Mouse (Mus musculus) liver, postnatal 0 days (tissue): ENCODE measurements around the gene Tnk2. TPM values are rescaled to one million over a fixed set of nuclear protein-coding genes. Genes with fewer than 3 reads are reported as not detected.
A peak's percentile ranks its signal among the peaks of the same experiment; 100 is the strongest.

Experiments used
- ATAC-seq: fragments of 200-750 bp; cut with Nextera tagmentation; 2 replicates; pipeline ENCODE4 v1.8.0; 2017; ENCODE audit warnings: mild to moderate bottlenecking, moderate library complexity
- DNase-seq: peaks from one replicate; pipeline ENCODE4 v3.0.0-alpha.2; 2016
- H3K27ac ChIP-seq: fragments of 300-500 bp; sonication (generic); 2 replicates; pipeline ENCODE4 v1.5.1; 2014; ENCODE audit warnings: antibody characterized with exemption, moderate library complexity, mild to moderate bottlenecking, low read depth
- H3K27me3 ChIP-seq: fragments of 300-500 bp; sonication (generic); 2 replicates; pipeline ENCODE4 v1.6.1; 2014; ENCODE audit warnings: low read length, control low read depth, mixed read lengths; ENCODE audit not compliant: insufficient read depth
- H3K36me3 ChIP-seq: fragments of 300-500 bp; sonication (generic); replicated peaks from 2 replicates; pipeline ENCODE4 v1.6.1; 2014; ENCODE audit warnings: mild to moderate bottlenecking, control low read depth, low read length, moderate library complexity, mixed read lengths; ENCODE audit not compliant: insufficient read depth
- H3K4me1 ChIP-seq: fragments of 300-500 bp; sonication (generic); 2 replicates; pipeline ENCODE4 v1.6.1; 2014; ENCODE audit warnings: antibody characterized with exemption, mild to moderate bottlenecking, control low read depth; ENCODE audit not compliant: insufficient read depth
- H3K4me2 ChIP-seq: fragments of 300-500 bp; sonication (generic); 2 replicates; pipeline ENCODE4 v1.6.1; 2014; ENCODE audit warnings: low read depth, mild to moderate bottlenecking, low read length, moderate library complexity, mixed read lengths
- H3K4me3 ChIP-seq: fragments of 300-500 bp; sonication (generic); 2 replicates; pipeline ENCODE4 v1.5.1; 2014; ENCODE audit warnings: low read depth, low read length
- H3K9ac ChIP-seq: fragments of 300-500 bp; sonication (generic); replicated peaks from 2 replicates; pipeline ENCODE4 v1.6.1; 2014; ENCODE audit warnings: mild to moderate bottlenecking, moderate library complexity
- H3K9me3 ChIP-seq: fragments of 300-500 bp; sonication (generic); 2 replicates; pipeline ENCODE4 v1.6.1; 2016; ENCODE audit warnings: mild to moderate bottlenecking, control low read depth, low read length, mixed read lengths
- CTCF ChIP-seq: sonication (generic); IDR thresholded peaks from 2 replicates; pipeline ENCODE4 v1.5.1; 2016; ENCODE audit warnings: antibody characterized with exemption, low read depth
- EP300 ChIP-seq: IDR thresholded peaks from 2 replicates; pipeline ENCODE4 v1.6.1; 2016; ENCODE audit warnings: antibody characterized with exemption, low read depth, mild to moderate bottlenecking
- WGBS: fragments of 180-500 bp; shearing (Covaris S2); extraction: QIAGEN DNeasy Blood & Tissue Kit; methylation state at CpG from one replicate; pipeline ENCODE4 v1.1.7; 2014; ENCODE audit not compliant: insufficient replicate concordance; 5-methylcytosine and 5-hydroxymethylcytosine counted together
- polyA plus RNA-seq: library from polyadenylated mRNA; unstranded; fragments of >200 nt; fragmentation: Nextera tagmentation; extraction: Ambion mirVana; gene quantifications from 2 replicates; pipeline ENCODE4 v1.2.1, GENCODE M21; 2015

The Tnk2 gene
- polyA plus RNA-seq, 1 experiment from 2014 or later: 3.5 TPM

- 22% methylated on average over 5 of the region's 5 CpGs for WGBS
Observed at GRCm38 (mm10) chr16:32682194-32682593, 38.5 kb downstream of the Tnk2 start.

DNA sequence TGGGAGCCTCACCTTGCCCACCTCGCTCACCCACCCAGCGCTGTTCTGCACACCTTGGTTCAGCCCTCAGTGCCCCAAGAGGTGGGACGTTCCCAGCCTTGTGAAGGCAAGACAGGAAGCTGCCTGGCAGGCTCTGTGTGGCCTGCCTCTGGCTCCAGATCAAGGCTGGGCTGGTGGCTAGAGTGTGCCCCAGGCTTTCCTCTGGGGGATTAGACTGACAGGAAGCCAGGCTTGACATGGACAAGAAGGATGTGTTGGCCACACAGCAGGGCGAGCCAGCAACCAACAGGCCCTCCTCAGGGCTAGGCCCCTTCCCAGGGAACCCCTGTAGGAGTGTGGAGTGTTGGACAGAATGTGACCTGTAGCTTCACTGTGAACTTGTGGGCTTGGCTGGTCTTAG, 39.2 kb downstream of the Tnk2 start:
- no peak overlapping the region for H3K27ac ChIP-seq
- ATAC-seq: no peak
- 56% methylated on average over 4 of the region's 4 CpGs for WGBS
- peaks cover 20% of the 10 kb centered on the region for H3K36me3 ChIP-seq
- no peaks in the 10 kb centered on the region for H3K9me3 ChIP-seq
- H3K27me3 ChIP-seq: no peaks in the 10 kb centered on the region
- TF ChIP-seq CTCF (no peak), EP300 (no peak)
- peak; percentile 22 for DNase-seq
- no peak overlapping the region for H3K4me3 ChIP-seq
- no peak overlapping the region for H3K4me2 ChIP-seq
- peaks cover 3% of the 10 kb centered on the region; the same call in 1 of the 2 replicates for H3K4me1 ChIP-seq
- H3K9ac ChIP-seq: no peak overlapping the region

More at GRCm38 (mm10) chr16:32682194-32682593, 38.5 kb downstream of the Tnk2 start:
- no peak overlapping the region for H3K4me3 ChIP-seq
- no peaks in the 10 kb centered on the region for H3K27me3 ChIP-seq
- TF ChIP-seq CTCF: peak; percentile 91
- no peak for TF ChIP-seq EP300
- H3K9ac ChIP-seq: no peak overlapping the region
- no peaks in the 10 kb centered on the region for H3K9me3 ChIP-seq
- peaks cover 3% of the 10 kb centered on the region; the same call in 1 of the 2 replicates for H3K4me1 ChIP-seq
- H3K27ac ChIP-seq: no peak overlapping the region
- peaks cover 23% of the 10 kb centered on the region for H3K36me3 ChIP-seq
- ATAC-seq: 0 out of 2 replicates have a peak, but pooled peaks have one; percentile 35
- DNase-seq: peak; percentile 84
- H3K4me2 ChIP-seq: no peak overlapping the region

GRCm38 (mm10) chr16:32683343-32683742, 39.7 kb downstream of the Tnk2 start:
- TF ChIP-seq CTCF (peak; percentile 90), EP300 (no peak)
- Histone ChIP-seq H3K27ac (no peak overlapping the region), H3K9me3 (no peaks in the 10 kb centered on the region), H3K4me3 (no peak overlapping the region), H3K4me2 (no peak overlapping the region), H3K4me1 (peaks cover 3% of the 10 kb centered on the region; the same call in 1 of the 2 replicates), H3K9ac (no peak overlapping the region), H3K36me3 (peaks cover 18% of the 10 kb centered on the region), H3K27me3 (no peaks in the 10 kb centered on the region)
- WGBS: 45% methylated on average over 5 of the region's 5 CpGs
- peak; percentile 46 for DNase-seq
- ATAC-seq: peak; percentile 52; the same call in 1 of the 2 replicates

DNA sequence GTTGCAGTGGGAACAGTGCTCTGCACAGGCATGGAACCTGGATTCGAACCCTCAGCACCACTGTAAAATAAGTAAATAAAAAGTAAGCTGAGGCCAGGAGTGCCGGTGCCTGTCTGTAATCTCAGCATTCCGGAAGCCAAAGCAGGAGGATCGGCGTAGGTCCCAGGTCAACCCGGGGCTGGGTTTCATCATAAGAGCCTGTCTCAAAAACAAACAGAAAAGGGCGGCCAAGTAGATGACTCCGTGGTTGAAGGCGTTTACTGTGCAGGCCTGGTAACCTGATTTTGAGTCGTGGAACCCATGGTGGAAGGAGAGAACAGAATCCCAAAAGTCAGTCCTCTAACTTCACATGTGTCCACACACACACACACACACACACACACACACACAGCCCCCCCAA, 41.7 kb downstream of the Tnk2 start:
- Histone ChIP-seq H3K4me3 (no peak overlapping the region), H3K9me3 (no peaks in the 10 kb centered on the region), H3K27ac (peak overlapping the region; percentile 57), H3K4me2 (no peak overlapping the region), H3K9ac (no peak overlapping the region; the same call in 1 of the 2 replicates), H3K36me3 (peaks cover 9% of the 10 kb centered on the region; the same call in 1 of the 2 replicates), H3K4me1 (peaks cover 3% of the 10 kb centered on the region; the same call in 1 of the 2 replicates), H3K27me3 (no peaks in the 10 kb centered on the region)
- ATAC-seq: peak; percentile 26; the same call in 1 of the 2 replicates
- TF ChIP-seq EP300: no peak
- no peak for TF ChIP-seq CTCF
- peak; percentile 44 for DNase-seq
- 56% methylated on average over 10 of the region's 10 CpGs for WGBS

DNA sequence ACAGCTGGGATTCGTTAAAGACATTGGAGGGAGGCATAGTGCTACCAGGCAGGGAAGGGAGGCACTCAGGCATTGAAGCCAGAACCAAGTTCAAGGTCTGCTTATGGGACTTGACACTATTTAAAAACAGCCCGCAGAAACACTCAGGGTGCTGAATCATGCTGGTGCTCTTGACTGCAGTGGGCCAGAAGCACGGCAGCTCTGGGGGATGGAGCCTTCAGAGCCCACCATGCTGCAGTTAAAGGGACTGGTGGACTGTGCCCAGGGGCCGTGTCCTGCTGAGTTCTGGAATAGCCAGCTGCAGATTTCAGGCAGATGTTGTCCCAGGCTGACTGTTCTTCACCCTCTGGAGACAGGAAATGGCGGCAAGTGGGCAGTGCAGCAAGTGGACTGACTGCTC, 42.3 kb downstream of the Tnk2 start:
- Histone ChIP-seq H3K4me1 (peaks cover 3% of the 10 kb centered on the region; the same call in 1 of the 2 replicates), H3K9ac (no peak overlapping the region), H3K9me3 (no peaks in the 10 kb centered on the region), H3K4me3 (no peak overlapping the region), H3K27me3 (no peaks in the 10 kb centered on the region), H3K4me2 (no peak overlapping the region), H3K36me3 (peaks cover 3% of the 10 kb centered on the region; the same call in 1 of the 2 replicates), H3K27ac (peak overlapping the region; percentile 57)
- ATAC-seq (no peak), DNase-seq (peak; percentile 12)
- TF ChIP-seq EP300: no peak
- no peak for TF ChIP-seq CTCF
- 63% methylated on average over 5 of the region's 5 CpGs for WGBS

DNA sequence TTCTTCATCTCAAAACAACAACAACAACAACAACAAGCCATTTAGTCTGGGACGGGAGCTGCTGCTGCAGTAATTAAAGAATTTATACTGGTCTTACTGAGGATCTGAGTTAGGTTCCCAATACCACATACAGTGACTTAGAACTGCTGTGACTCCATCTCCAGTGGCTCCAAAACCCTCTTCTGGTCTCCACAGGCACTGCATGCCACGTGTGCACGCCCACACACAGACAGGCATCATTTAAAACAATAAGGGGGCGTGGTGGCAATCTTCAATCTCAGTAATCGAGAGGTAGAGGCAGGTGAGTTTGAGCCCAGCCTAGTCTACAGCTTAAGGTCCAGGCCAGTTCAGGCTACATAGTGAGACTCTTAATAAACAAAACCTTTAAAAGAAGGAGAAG, 43.5 kb downstream of the Tnk2 start:
- TF ChIP-seq EP300 (no peak), CTCF (peak; percentile 30; the same call in 1 of the 2 replicates)
- no peak overlapping the region for H3K9ac ChIP-seq
- no peak overlapping the region for H3K27ac ChIP-seq
- peaks cover 3% of the 10 kb centered on the region; the same call in 1 of the 2 replicates for H3K4me1 ChIP-seq
- H3K27me3 ChIP-seq: no peaks in the 10 kb centered on the region
- no peak for DNase-seq
- 69% methylated on average over 5 of the region's 5 CpGs for WGBS
- no peak overlapping the region for H3K4me3 ChIP-seq
- ATAC-seq: no peak
- no peak overlapping the region for H3K4me2 ChIP-seq
- 0 out of 2 replicates have a peak, but pooled peaks cover 3% of the 10 kb centered on the region for H3K36me3 ChIP-seq
- H3K9me3 ChIP-seq: no peaks in the 10 kb centered on the region
